Mouse (Mus musculus): Measurements from ENCODE around the gene Polr3b. TPM values are rescaled to one million over a fixed set of nuclear protein-coding genes. Genes with fewer than 3 reads are reported as not detected.

The Polr3b gene
- 7.7 and 8.2 TPM in 2 replicates for total RNA-seq (2014; rRNA removed; ENCODE audit: low replicate concordance)
- 4.8 and 5.2 TPM in 2 replicates for polyA plus RNA-seq (2015; fragmentation: Nextera tagmentation; extraction: Ambion mirVana)

- H3K9ac ChIP-seq (replicated peaks; ENCODE audit: low read depth, low read length): peak within 1 kb of the TSS; percentile 53
- peak within 1 kb of the TSS; percentile 93 for H3K27ac ChIP-seq (ENCODE audit: low read depth)
- peak within 1 kb of the TSS; percentile 81 for H3K4me3 ChIP-seq (ENCODE audit: low read depth, low read length)
- H3K4me1 ChIP-seq (ENCODE audit: control insufficient read depth, insufficient read depth): peaks cover 6% of the 10 kb centered on the region
- no peaks in the 10 kb centered on the region for H3K9me3 ChIP-seq (replicated peaks; ENCODE audit: control insufficient read depth, low read length)
- H3K36me3 ChIP-seq (replicated peaks; ENCODE audit: control insufficient read depth, insufficient read depth, low read length): no peaks in the 10 kb centered on the region
- DNase-seq (ENCODE audit: low spot score): peak; percentile 95
- ATAC-seq (ENCODE audit: insufficient read depth, low read depth): peak; percentile 97
- no peaks in the 10 kb centered on the region for H3K27me3 ChIP-seq (ENCODE audit: control insufficient read depth, insufficient read depth, low read length)
- WGBS: 7% methylated on average over 53 of the region's 53 CpGs
- TF ChIP-seq CTCF (IDR thresholded peaks at IDR 0.05; ENCODE audit: low read depth): 0 out of 2 replicates have a peak, but pooled peaks have one; percentile 14
- TF ChIP-seq EP300 (IDR thresholded peaks at IDR 0.05; ENCODE audit: low read depth): peak; percentile 91; the same call in 1 of the 2 replicates
- peak within 1 kb of the TSS; percentile 97 for H3K4me2 ChIP-seq (ENCODE audit: low read depth, low read length)
Measured at GRCm38 (mm10) chr10:84621826-84622790, at the start of gene Polr3b. TSS of gene Polr3b (plus strand) at chr10:84622292.

GRCm38 (mm10) chr10:84573671-84574420 is 48.2 kb upstream of the Polr3b start:
- H3K4me1 ChIP-seq (ENCODE audit: control insufficient read depth, insufficient read depth): peaks cover 13% of the 10 kb centered on the region
- TF ChIP-seq CTCF (IDR thresholded peaks at IDR 0.05; ENCODE audit: low read depth): no peak
- TF ChIP-seq EP300 (IDR thresholded peaks at IDR 0.05; ENCODE audit: low read depth): no peak
- no peak overlapping the region for H3K27ac ChIP-seq (ENCODE audit: low read depth)
- DNase-seq (ENCODE audit: low spot score) (no peak), ATAC-seq (ENCODE audit: insufficient read depth, low read depth) (no peak)
- H3K4me2 ChIP-seq (ENCODE audit: low read depth, low read length): no peak overlapping the region
- no peak overlapping the region for H3K4me3 ChIP-seq (ENCODE audit: low read depth, low read length)
- H3K9ac ChIP-seq (replicated peaks; ENCODE audit: low read depth, low read length): no peak overlapping the region
- no peaks in the 10 kb centered on the region for H3K9me3 ChIP-seq (replicated peaks; ENCODE audit: control insufficient read depth, low read length)
- no peaks in the 10 kb centered on the region for H3K36me3 ChIP-seq (replicated peaks; ENCODE audit: control insufficient read depth, insufficient read depth, low read length)
- WGBS: 52% methylated on average over 5 of the region's 5 CpGs
- H3K27me3 ChIP-seq (ENCODE audit: control insufficient read depth, insufficient read depth, low read length): no peaks in the 10 kb centered on the region

DNA sequence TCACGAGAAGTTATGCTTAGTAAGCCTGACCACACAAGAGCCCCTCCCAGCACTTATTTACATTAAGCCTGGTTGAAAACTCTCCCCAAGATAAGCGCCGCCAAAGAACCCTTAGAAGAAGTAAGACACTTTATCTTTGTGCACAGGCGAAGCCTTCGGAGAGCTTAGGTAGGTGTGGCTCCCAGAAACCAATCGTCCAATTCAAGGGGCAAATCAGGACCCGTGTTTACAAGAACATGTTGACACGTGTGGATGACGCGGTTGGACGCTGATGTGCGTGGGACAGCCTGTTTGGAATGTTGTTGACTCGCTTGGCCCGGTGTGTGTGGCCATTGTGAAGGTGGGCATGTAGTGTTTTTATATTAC is 46.1 kb upstream of the Polr3b start:
- H3K27ac ChIP-seq (ENCODE audit: low read depth): peak overlapping the region; percentile 96
- no peak for TF ChIP-seq CTCF (IDR thresholded peaks at IDR 0.05; ENCODE audit: low read depth)
- TF ChIP-seq EP300 (IDR thresholded peaks at IDR 0.05; ENCODE audit: low read depth): no peak
- no peaks in the 10 kb centered on the region for H3K9me3 ChIP-seq (replicated peaks; ENCODE audit: control insufficient read depth, low read length)
- H3K9ac ChIP-seq (replicated peaks; ENCODE audit: low read depth, low read length): peak overlapping the region; percentile 41
- WGBS: under 1% methylated on average over 14 of the region's 14 CpGs
- H3K4me2 ChIP-seq (ENCODE audit: low read depth, low read length): peak overlapping the region; percentile 82
- H3K27me3 ChIP-seq (ENCODE audit: control insufficient read depth, insufficient read depth, low read length): no peaks in the 10 kb centered on the region
- H3K36me3 ChIP-seq (replicated peaks; ENCODE audit: control insufficient read depth, insufficient read depth, low read length): no peaks in the 10 kb centered on the region
- H3K4me3 ChIP-seq (ENCODE audit: low read depth, low read length): peak overlapping the region; percentile 87
- ATAC-seq (ENCODE audit: insufficient read depth, low read depth) (peak; percentile 80), DNase-seq (ENCODE audit: low spot score) (peak; percentile 85)
- H3K4me1 ChIP-seq (ENCODE audit: control insufficient read depth, insufficient read depth): peaks cover 29% of the 10 kb centered on the region

DNA sequence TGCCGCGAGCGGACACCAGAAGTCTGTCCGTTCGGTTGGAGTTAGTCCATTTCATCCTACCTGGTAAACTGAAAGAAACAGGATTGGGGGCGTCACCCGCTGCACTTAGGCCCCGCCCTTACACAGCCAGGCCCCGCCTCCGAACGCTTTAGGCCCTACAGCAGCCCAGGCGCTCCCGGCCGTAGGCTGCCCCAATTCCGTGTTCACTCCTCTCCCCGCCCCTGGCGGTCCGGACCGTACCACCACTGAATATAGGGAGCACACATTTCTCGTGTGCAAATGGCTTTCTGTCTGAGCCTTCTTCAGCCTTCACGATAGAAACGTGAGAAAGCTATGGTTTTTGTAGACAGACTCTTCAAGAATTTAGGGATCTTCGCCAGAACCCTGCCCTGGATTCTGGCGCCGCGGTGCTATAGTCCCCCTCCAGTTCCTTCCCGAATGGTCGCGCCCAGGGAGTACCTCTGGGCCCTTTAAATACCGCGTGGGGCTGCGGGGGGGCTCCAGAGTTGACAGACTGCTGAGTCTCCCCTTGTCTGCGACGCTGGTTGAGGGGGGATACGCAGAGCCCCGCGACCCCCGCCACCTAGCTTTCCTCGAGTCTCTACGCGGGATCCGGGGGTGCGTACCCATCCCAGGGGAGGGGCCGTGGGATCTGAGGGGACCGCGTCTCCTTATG is 45.6 kb upstream of the Polr3b start, which contains the start of gene Tcp11l2:
Tcp11l2 (plus strand) TSS at position 232 of the 676 bp plus-strand sequence.
- TF ChIP-seq EP300 (IDR thresholded peaks at IDR 0.05; ENCODE audit: low read depth) (peak; percentile 68; the same call in 1 of the 2 replicates), CTCF (IDR thresholded peaks at IDR 0.05; ENCODE audit: low read depth) (peak; percentile 15; the same call in 1 of the 2 replicates)
- Histone ChIP-seq H3K27me3 (ENCODE audit: control insufficient read depth, insufficient read depth, low read length) (no peaks in the 10 kb centered on the region), H3K9ac (replicated peaks; ENCODE audit: low read depth, low read length) (peak within 1 kb of the TSS; percentile 72), H3K36me3 (replicated peaks; ENCODE audit: control insufficient read depth, insufficient read depth, low read length) (no peaks in the 10 kb centered on the region), H3K9me3 (replicated peaks; ENCODE audit: control insufficient read depth, low read length) (no peaks in the 10 kb centered on the region), H3K4me1 (ENCODE audit: control insufficient read depth, insufficient read depth) (peaks cover 33% of the 10 kb centered on the region), H3K4me3 (ENCODE audit: low read depth, low read length) (peak within 1 kb of the TSS; percentile 87), H3K27ac (ENCODE audit: low read depth) (peak within 1 kb of the TSS; percentile 96), H3K4me2 (ENCODE audit: low read depth, low read length) (peak within 1 kb of the TSS; percentile 82)
- under 1% methylated on average over 46 of the region's 46 CpGs for WGBS
- peak; percentile 97 for ATAC-seq (ENCODE audit: insufficient read depth, low read depth)
- DNase-seq (ENCODE audit: low spot score): peak; percentile 94

Measured in heart, postnatal 0 days (tissue).